Mouse (Mus musculus): Measurements from ENCODE around the gene Sulf2. TPM values are rescaled to one million over a fixed set of nuclear protein-coding genes. Genes with fewer than 3 reads are reported as not detected.

Sulf2 gene
- polyA plus RNA-seq, 2 experiments = 200 to 294 TPM

- Histone ChIP-seq H3K9ac (ENCODE audit: low read depth, low read length, severe bottlenecking) (peak overlapping the region; percentile 95), H3K27me3 (ENCODE audit: control insufficient read depth, insufficient read depth, low read length) (no peaks in the 10 kb centered on the region), H3K27ac (replicated peaks; ENCODE audit: low read depth, low read length) (peak overlapping the region; percentile 98), H3K4me3 (replicated peaks; ENCODE audit: low read length) (peak overlapping the region; percentile 84), H3K4me1 (ENCODE audit: control insufficient read depth, insufficient read depth, low read length) (peaks cover 77% of the 10 kb centered on the region), H3K9me3 (ENCODE audit: control insufficient read depth, low read length) (no peaks in the 10 kb centered on the region), H3K36me3 (ENCODE audit: control insufficient read depth, insufficient read depth, low read length) (no peaks in the 10 kb centered on the region), H3K4me2 (replicated peaks; ENCODE audit: low read depth, low read length, severe bottlenecking) (peak overlapping the region; percentile 87)
- DNase-seq (ENCODE audit: low spot score) = no peak
- no peak for TF ChIP-seq POLR2A (IDR thresholded peaks at IDR 0.05; ENCODE audit: borderline replicate concordance, extremely low read depth, insufficient read depth, insufficient read length)
- ATAC-seq (ENCODE audit: low FRiP score, low read depth) = no peak
- under 1% methylated on average over 39 of the region's 51 CpGs for WGBS
Measured at GRCm38 (mm10) chr2:166153891-166154711, 1.4 kb downstream of the Sulf2 start.

DNA sequence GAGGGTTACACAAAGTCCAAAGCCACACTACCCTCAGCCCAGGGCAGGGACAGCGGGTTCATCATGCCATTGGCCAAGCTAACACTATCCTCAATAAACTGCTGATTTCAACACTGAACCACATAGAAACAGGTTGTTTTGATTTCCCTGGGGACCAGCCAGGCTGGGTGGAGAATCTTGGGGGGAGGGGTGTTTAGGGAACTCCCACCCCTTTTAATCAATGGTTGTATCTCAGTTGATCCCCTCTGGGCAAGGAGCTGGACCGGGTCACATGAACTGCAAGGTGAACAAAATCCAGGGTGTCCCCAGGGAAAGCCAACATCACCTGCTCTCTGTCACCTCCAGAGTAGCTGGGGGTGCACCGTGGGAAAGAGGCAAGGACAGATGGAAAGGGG is 2.1 kb downstream of the Sulf2 start:
- peaks cover 80% of the 10 kb centered on the region for H3K4me1 ChIP-seq (ENCODE audit: control insufficient read depth, insufficient read depth, low read length)

GRCm38 (mm10) chr2:166152734-166153398 is 2.6 kb downstream of the Sulf2 start:
- H3K9me3 ChIP-seq (ENCODE audit: control insufficient read depth, low read length) = no peaks in the 10 kb centered on the region
- peaks cover 80% of the 10 kb centered on the region for H3K4me1 ChIP-seq (ENCODE audit: control insufficient read depth, insufficient read depth, low read length)
- no peaks in the 10 kb centered on the region for H3K36me3 ChIP-seq (ENCODE audit: control insufficient read depth, insufficient read depth, low read length)
- no peaks in the 10 kb centered on the region for H3K27me3 ChIP-seq (ENCODE audit: control insufficient read depth, insufficient read depth, low read length)
- no peak for DNase-seq (ENCODE audit: low spot score)
- ATAC-seq (ENCODE audit: low FRiP score, low read depth) = no peak
- 26% methylated on average over 11 of the region's 11 CpGs for WGBS
- peak overlapping the region; percentile 95 for H3K9ac ChIP-seq (ENCODE audit: low read depth, low read length, severe bottlenecking)
- peak overlapping the region; percentile 87 for H3K4me2 ChIP-seq (replicated peaks; ENCODE audit: low read depth, low read length, severe bottlenecking)
- H3K27ac ChIP-seq (replicated peaks; ENCODE audit: low read depth, low read length) = 0 out of 2 replicates have a peak overlapping the region, but pooled peaks have one; percentile 73
- H3K4me3 ChIP-seq (replicated peaks; ENCODE audit: low read length) = peak overlapping the region; percentile 84
- TF ChIP-seq POLR2A (IDR thresholded peaks at IDR 0.05; ENCODE audit: borderline replicate concordance, extremely low read depth, insufficient read depth, insufficient read length) = no peak

More for the DNA sequence above, 2.1 kb downstream of the Sulf2 start:
- WGBS = 12% methylated on average over 3 of the region's 3 CpGs
- no peak for TF ChIP-seq POLR2A (IDR thresholded peaks at IDR 0.05; ENCODE audit: borderline replicate concordance, extremely low read depth, insufficient read depth, insufficient read length)
- H3K27ac ChIP-seq (replicated peaks; ENCODE audit: low read depth, low read length) = peak overlapping the region; percentile 98
- DNase-seq (ENCODE audit: low spot score) (no peak), ATAC-seq (ENCODE audit: low FRiP score, low read depth) (no peak)
- no peaks in the 10 kb centered on the region for H3K36me3 ChIP-seq (ENCODE audit: control insufficient read depth, insufficient read depth, low read length)
- H3K9me3 ChIP-seq (ENCODE audit: control insufficient read depth, low read length) = no peaks in the 10 kb centered on the region
- H3K4me3 ChIP-seq (replicated peaks; ENCODE audit: low read length) = peak overlapping the region; percentile 84
- peak overlapping the region; percentile 87 for H3K4me2 ChIP-seq (replicated peaks; ENCODE audit: low read depth, low read length, severe bottlenecking)
- peak overlapping the region; percentile 95 for H3K9ac ChIP-seq (ENCODE audit: low read depth, low read length, severe bottlenecking)
- no peaks in the 10 kb centered on the region for H3K27me3 ChIP-seq (ENCODE audit: control insufficient read depth, insufficient read depth, low read length)

DNA sequence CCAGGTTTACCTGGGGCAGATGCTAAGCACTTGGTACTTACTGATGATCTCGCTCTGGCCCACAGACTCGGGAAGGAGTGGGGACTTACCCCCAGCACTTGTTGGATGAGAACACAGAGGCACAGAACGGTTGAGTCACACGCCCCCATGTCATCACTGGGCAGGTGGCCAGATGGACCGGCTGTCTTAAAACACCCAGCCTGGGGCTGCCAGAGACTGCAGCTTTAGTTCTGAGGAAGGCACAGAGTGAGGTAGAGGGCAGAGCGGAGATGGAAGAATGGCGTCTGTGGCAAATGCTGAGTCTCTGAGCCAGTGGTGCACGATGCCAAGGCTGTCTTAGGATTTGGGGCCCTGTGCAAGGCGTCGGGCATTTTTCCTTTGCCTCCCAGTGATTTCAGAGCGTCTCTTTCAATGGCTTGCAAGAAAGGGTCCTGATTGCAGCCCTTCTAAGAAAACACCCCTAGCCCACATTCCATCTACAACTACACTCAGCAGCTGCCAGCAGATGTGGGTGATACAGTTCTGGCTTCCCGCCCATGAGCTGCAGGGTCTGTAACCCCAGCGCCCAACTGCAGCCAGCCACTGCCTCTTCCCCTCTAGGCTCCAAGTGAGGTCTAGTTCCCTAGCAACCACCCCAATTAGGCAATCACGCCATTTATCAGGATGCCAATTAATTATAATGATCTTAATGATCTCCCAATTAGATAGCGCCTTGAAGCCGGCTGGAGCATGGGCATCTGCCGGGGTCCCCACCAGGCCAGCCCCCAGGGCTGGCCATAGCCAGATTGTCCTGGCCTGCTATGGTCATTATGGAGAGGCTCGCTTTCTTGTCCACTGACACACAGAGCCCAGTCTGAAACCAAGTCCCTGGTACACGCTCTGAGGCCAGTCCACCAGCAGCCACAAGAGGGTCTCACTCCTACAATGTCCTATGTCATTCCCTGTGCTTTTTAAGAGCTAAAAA is 3.7 kb downstream of the Sulf2 start:
- H3K27ac ChIP-seq (replicated peaks; ENCODE audit: low read depth, low read length) = peak overlapping the region; percentile 73
- H3K9me3 ChIP-seq (ENCODE audit: control insufficient read depth, low read length) = no peaks in the 10 kb centered on the region
- 0 out of 2 replicates have a peak overlapping the region, but pooled peaks have one; percentile 12 for H3K9ac ChIP-seq (ENCODE audit: low read depth, low read length, severe bottlenecking)
- H3K4me3 ChIP-seq (replicated peaks; ENCODE audit: low read length) = peak overlapping the region; percentile 8
- no peak for TF ChIP-seq POLR2A (IDR thresholded peaks at IDR 0.05; ENCODE audit: borderline replicate concordance, extremely low read depth, insufficient read depth, insufficient read length)
- H3K36me3 ChIP-seq (ENCODE audit: control insufficient read depth, insufficient read depth, low read length) = no peaks in the 10 kb centered on the region
- H3K4me2 ChIP-seq (replicated peaks; ENCODE audit: low read depth, low read length, severe bottlenecking) = peak overlapping the region; percentile 42
- DNase-seq (ENCODE audit: low spot score) (peak; percentile 63), ATAC-seq (ENCODE audit: low FRiP score, low read depth) (no peak)
- peaks cover 80% of the 10 kb centered on the region for H3K4me1 ChIP-seq (ENCODE audit: control insufficient read depth, insufficient read depth, low read length)
- WGBS = 24% methylated on average over 19 of the region's 19 CpGs
- H3K27me3 ChIP-seq (ENCODE audit: control insufficient read depth, insufficient read depth, low read length) = no peaks in the 10 kb centered on the region

Measured in limb, embryonic 14.5 days (tissue).